Mouse (Mus musculus): ENCODE data around the gene Gemin5. TPM values are rescaled to one million over a fixed set of nuclear protein-coding genes. Genes with fewer than 3 reads are reported as not detected.

Gemin5 gene
- polyA plus RNA-seq, 1 experiment from 2014 or later = 14.9 TPM

GRCm38 (mm10) chr11:58146241-58146640 is 22.1 kb downstream of the Gemin5 start:
- H3K27me3 ChIP-seq (ENCODE audit: control insufficient read depth, insufficient read depth, low read length) = no peaks in the 10 kb centered on the region
- no peak for ATAC-seq (ENCODE audit: low read depth)
- no peak overlapping the region for H3K27ac ChIP-seq (ENCODE audit: low read depth, low read length)
- H3K9me3 ChIP-seq (ENCODE audit: control insufficient read depth, low read length) = no peaks in the 10 kb centered on the region
- WGBS = 79% methylated on average over 5 of the region's 5 CpGs
- no peak overlapping the region for H3K4me3 ChIP-seq (ENCODE audit: low read depth, low read length)
- no peak overlapping the region for H3K9ac ChIP-seq (replicated peaks; ENCODE audit: low read depth, low read length)
- no peak overlapping the region for H3K4me2 ChIP-seq (ENCODE audit: low read depth, low read length)
- H3K4me1 ChIP-seq (ENCODE audit: control insufficient read depth, insufficient read depth, low read length) = no peaks in the 10 kb centered on the region
- peaks cover 43% of the 10 kb centered on the region for H3K36me3 ChIP-seq (ENCODE audit: control insufficient read depth, insufficient read depth, low read length)

- H3K27ac ChIP-seq (ENCODE audit: low read depth, low read length) = no peak overlapping the region
- WGBS = 93% methylated on average over 9 of the region's 9 CpGs
These were observed 24.5 kb downstream of the Gemin5 start for GRCm38 (mm10) chr11:58143704-58144426.

GRCm38 (mm10) chr11:58139466-58139865 is 28.9 kb downstream of the Gemin5 start:
- Histone ChIP-seq H3K27ac (ENCODE audit: low read depth, low read length) (no peak overlapping the region), H3K9ac (replicated peaks; ENCODE audit: low read depth, low read length) (no peak overlapping the region), H3K9me3 (ENCODE audit: control insufficient read depth, low read length) (no peaks in the 10 kb centered on the region), H3K4me1 (ENCODE audit: control insufficient read depth, insufficient read depth, low read length) (no peaks in the 10 kb centered on the region), H3K4me3 (ENCODE audit: low read depth, low read length) (no peak overlapping the region), H3K4me2 (ENCODE audit: low read depth, low read length) (no peak overlapping the region), H3K27me3 (ENCODE audit: control insufficient read depth, insufficient read depth, low read length) (no peaks in the 10 kb centered on the region), H3K36me3 (ENCODE audit: control insufficient read depth, insufficient read depth, low read length) (peaks cover 49% of the 10 kb centered on the region)
- WGBS = 85% methylated on average over 3 of the region's 3 CpGs
- ATAC-seq (ENCODE audit: low read depth) = no peak

More at GRCm38 (mm10) chr11:58143704-58144426, 24.5 kb downstream of the Gemin5 start:
- no peak for ATAC-seq (ENCODE audit: low read depth)
- Histone ChIP-seq H3K27me3 (ENCODE audit: control insufficient read depth, insufficient read depth, low read length) (no peaks in the 10 kb centered on the region), H3K9ac (replicated peaks; ENCODE audit: low read depth, low read length) (no peak overlapping the region), H3K4me1 (ENCODE audit: control insufficient read depth, insufficient read depth, low read length) (no peaks in the 10 kb centered on the region), H3K36me3 (ENCODE audit: control insufficient read depth, insufficient read depth, low read length) (peaks cover 53% of the 10 kb centered on the region), H3K9me3 (ENCODE audit: control insufficient read depth, low read length) (no peaks in the 10 kb centered on the region), H3K4me3 (ENCODE audit: low read depth, low read length) (no peak overlapping the region), H3K4me2 (ENCODE audit: low read depth, low read length) (no peak overlapping the region)

- Histone ChIP-seq H3K27ac (ENCODE audit: low read depth, low read length) (no peak overlapping the region), H3K4me2 (ENCODE audit: low read depth, low read length) (no peak overlapping the region), H3K36me3 (ENCODE audit: control insufficient read depth, insufficient read depth, low read length) (peaks cover 50% of the 10 kb centered on the region), H3K4me3 (ENCODE audit: low read depth, low read length) (no peak overlapping the region), H3K4me1 (ENCODE audit: control insufficient read depth, insufficient read depth, low read length) (no peaks in the 10 kb centered on the region), H3K27me3 (ENCODE audit: control insufficient read depth, insufficient read depth, low read length) (no peaks in the 10 kb centered on the region), H3K9me3 (ENCODE audit: control insufficient read depth, low read length) (no peaks in the 10 kb centered on the region), H3K9ac (replicated peaks; ENCODE audit: low read depth, low read length) (no peak overlapping the region)
- WGBS = 71% methylated on average over 11 of the region's 11 CpGs
- no peak for ATAC-seq (ENCODE audit: low read depth)
These were observed 29.5 kb downstream of the Gemin5 start for GRCm38 (mm10) chr11:58138821-58139220.

- H3K4me1 ChIP-seq (ENCODE audit: control insufficient read depth, insufficient read depth, low read length) = no peaks in the 10 kb centered on the region
- no peak for ATAC-seq (ENCODE audit: low read depth)
- no peak overlapping the region for H3K4me2 ChIP-seq (ENCODE audit: low read depth, low read length)
- 96% methylated on average over 6 of the region's 6 CpGs for WGBS
- H3K9me3 ChIP-seq (ENCODE audit: control insufficient read depth, low read length) = no peaks in the 10 kb centered on the region
- H3K27me3 ChIP-seq (ENCODE audit: control insufficient read depth, insufficient read depth, low read length) = no peaks in the 10 kb centered on the region
- H3K9ac ChIP-seq (replicated peaks; ENCODE audit: low read depth, low read length) = no peak overlapping the region
- H3K27ac ChIP-seq (ENCODE audit: low read depth, low read length) = no peak overlapping the region
- H3K4me3 ChIP-seq (ENCODE audit: low read depth, low read length) = no peak overlapping the region
- peaks cover 61% of the 10 kb centered on the region for H3K36me3 ChIP-seq (ENCODE audit: control insufficient read depth, insufficient read depth, low read length)
These were observed 31.7 kb downstream of the Gemin5 start for GRCm38 (mm10) chr11:58136677-58137076.

- H3K27me3 ChIP-seq (ENCODE audit: control insufficient read depth, insufficient read depth, low read length) = no peaks in the 10 kb centered on the region
- H3K4me1 ChIP-seq (ENCODE audit: control insufficient read depth, insufficient read depth, low read length) = no peaks in the 10 kb centered on the region
- ATAC-seq (ENCODE audit: low read depth) = no peak
- no peak overlapping the region for H3K4me2 ChIP-seq (ENCODE audit: low read depth, low read length)
- peaks cover 55% of the 10 kb centered on the region for H3K36me3 ChIP-seq (ENCODE audit: control insufficient read depth, insufficient read depth, low read length)
- H3K27ac ChIP-seq (ENCODE audit: low read depth, low read length) = no peak overlapping the region
- H3K9ac ChIP-seq (replicated peaks; ENCODE audit: low read depth, low read length) = no peak overlapping the region
- H3K4me3 ChIP-seq (ENCODE audit: low read depth, low read length) = no peak overlapping the region
- H3K9me3 ChIP-seq (ENCODE audit: control insufficient read depth, low read length) = no peaks in the 10 kb centered on the region
These were observed 33.0 kb downstream of the Gemin5 start for GRCm38 (mm10) chr11:58135296-58135695.

GRCm38 (mm10) chr11:58134869-58135268 is 33.5 kb downstream of the Gemin5 start:
- Histone ChIP-seq H3K4me3 (ENCODE audit: low read depth, low read length) (no peak overlapping the region), H3K27me3 (ENCODE audit: control insufficient read depth, insufficient read depth, low read length) (no peaks in the 10 kb centered on the region), H3K36me3 (ENCODE audit: control insufficient read depth, insufficient read depth, low read length) (peaks cover 58% of the 10 kb centered on the region), H3K9ac (replicated peaks; ENCODE audit: low read depth, low read length) (no peak overlapping the region), H3K9me3 (ENCODE audit: control insufficient read depth, low read length) (no peaks in the 10 kb centered on the region), H3K4me2 (ENCODE audit: low read depth, low read length) (no peak overlapping the region), H3K27ac (ENCODE audit: low read depth, low read length) (no peak overlapping the region), H3K4me1 (ENCODE audit: control insufficient read depth, insufficient read depth, low read length) (no peaks in the 10 kb centered on the region)
- ATAC-seq (ENCODE audit: low read depth) = no peak

GRCm38 (mm10) chr11:58132026-58132425 is 36.3 kb downstream of the Gemin5 start:
- no peaks in the 10 kb centered on the region for H3K9me3 ChIP-seq (ENCODE audit: control insufficient read depth, low read length)
- H3K27ac ChIP-seq (ENCODE audit: low read depth, low read length) = no peak overlapping the region
- no peaks in the 10 kb centered on the region for H3K27me3 ChIP-seq (ENCODE audit: control insufficient read depth, insufficient read depth, low read length)
- H3K36me3 ChIP-seq (ENCODE audit: control insufficient read depth, insufficient read depth, low read length) = peaks cover 59% of the 10 kb centered on the region
- no peaks in the 10 kb centered on the region for H3K4me1 ChIP-seq (ENCODE audit: control insufficient read depth, insufficient read depth, low read length)
- no peak overlapping the region for H3K4me3 ChIP-seq (ENCODE audit: low read depth, low read length)
- ATAC-seq (ENCODE audit: low read depth) = no peak
- H3K4me2 ChIP-seq (ENCODE audit: low read depth, low read length) = no peak overlapping the region
- H3K9ac ChIP-seq (replicated peaks; ENCODE audit: low read depth, low read length) = no peak overlapping the region
- WGBS = 94% methylated on average over 3 of the region's 3 CpGs

GRCm38 (mm10) chr11:58129302-58129843 is 39.0 kb downstream of the Gemin5 start:
- peaks cover 52% of the 10 kb centered on the region for H3K36me3 ChIP-seq (ENCODE audit: control insufficient read depth, insufficient read depth, low read length)

More at GRCm38 (mm10) chr11:58129302-58129843, 39.0 kb downstream of the Gemin5 start:
- Histone ChIP-seq H3K27ac (ENCODE audit: low read depth, low read length) (no peak overlapping the region), H3K4me3 (ENCODE audit: low read depth, low read length) (no peak overlapping the region), H3K9me3 (ENCODE audit: control insufficient read depth, low read length) (no peaks in the 10 kb centered on the region), H3K9ac (replicated peaks; ENCODE audit: low read depth, low read length) (no peak overlapping the region), H3K4me1 (ENCODE audit: control insufficient read depth, insufficient read depth, low read length) (no peaks in the 10 kb centered on the region), H3K4me2 (ENCODE audit: low read depth, low read length) (no peak overlapping the region), H3K27me3 (ENCODE audit: control insufficient read depth, insufficient read depth, low read length) (no peaks in the 10 kb centered on the region)
- ATAC-seq (ENCODE audit: low read depth) = no peak
- WGBS = 38% methylated on average over 6 of the region's 6 CpGs
